In the genomic region with DNA sequence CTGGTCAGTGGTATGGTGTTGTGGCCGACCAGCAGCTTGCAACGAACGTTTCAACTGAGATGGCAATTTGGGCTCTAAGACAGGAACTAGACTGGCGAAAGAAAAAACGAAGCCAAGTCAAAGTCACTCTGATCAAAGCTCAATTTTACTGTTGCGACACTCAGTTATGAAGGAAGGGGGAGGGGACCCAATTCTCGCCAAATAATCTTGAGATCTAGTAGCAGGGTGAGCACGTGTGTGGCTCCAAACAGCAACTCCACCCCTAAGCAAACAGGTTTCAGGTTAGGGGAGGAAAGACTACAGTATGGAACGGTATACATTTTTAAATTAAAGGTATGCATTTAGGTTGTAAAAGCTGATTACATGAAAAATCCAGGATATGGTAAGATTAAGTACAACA, we compare ENCODE assay signal across 25 mouse cellular contexts. TPM values are rescaled to one million over a fixed set of nuclear protein-coding genes. Genes with fewer than 3 reads are reported as not detected.
DNase-seq lines count a peak whose midpoint lies in the region; ATAC-seq lines count a peak whose summit lies in the region.
"Had no signal": no experiment of that assay in that cellular context is flagged by ENCODE, and none has a peak within 500 bp of the region (broad histone marks: within the 10 kb centered on the region; RNA-seq: fewer than 3 reads in every experiment).

No protein-coding gene starts in this region.

- peak; percentile 13; the same call in 1 of the 2 replicates for ATAC-seq in liver, embryonic 15.5 days (ENCODE audit: insufficient read depth)
- ATAC-seq: forebrain, postnatal 0 days had no signal

- no peaks in the 10 kb centered on the region for H3K9me3 ChIP-seq in liver, embryonic 15.5 days (replicated peaks)
- H3K9me3 ChIP-seq: limb, embryonic 15.5 days; midbrain, embryonic 10.5 days had no signal

- no peak overlapping the region for H3K9ac ChIP-seq in liver, embryonic 15.5 days
- H3K9ac ChIP-seq: forebrain, postnatal 0 days; limb, embryonic 15.5 days had no signal

- H3K4me3 ChIP-seq in liver, embryonic 15.5 days (replicated peaks): no peak overlapping the region; the same call in 1 of the 2 replicates
- H3K4me3 ChIP-seq: limb, embryonic 15.5 days; midbrain, embryonic 10.5 days had no signal

- H3K4me1 ChIP-seq in liver, embryonic 15.5 days (replicated peaks): peaks cover 58% of the 10 kb centered on the region
- H3K4me1 ChIP-seq: limb, embryonic 15.5 days; midbrain, embryonic 10.5 days had no signal

- peak overlapping the region; percentile 4; the same call in 1 of the 2 replicates for H3K4me2 ChIP-seq in liver, embryonic 15.5 days
- H3K4me2 ChIP-seq: limb, embryonic 15.5 days had no signal

- H3K27me3 ChIP-seq in liver, embryonic 15.5 days: no peaks in the 10 kb centered on the region
- H3K27me3 ChIP-seq: limb, embryonic 15.5 days had no signal

- DNase-seq in 416B (ENCODE audit: low read depth): peak; percentile 30
- DNase-seq in adipocyte (ENCODE audit: low spot score): peak; percentile 29
- DNase-seq in lung, postnatal 10 days: peak; percentile 12
- DNase-seq in embryo, embryonic 9.5 days (ENCODE audit: extremely low spot score): no peak
- no peak for DNase-seq in layer of hippocampus, postnatal 14 days (ENCODE audit: low spot score in 2 of 2)
- no peak for DNase-seq in retina, postnatal 1 day
- DNase-seq: cerebellum, adult 11 months; cerebellum, postnatal 25 days; forebrain, postnatal 0 days; gastrocnemius, postnatal 25 days; kidney, postnatal 14 days; thymus, adult 2 months had no signal

- 32% methylated on average over 9 of the region's 9 CpGs for WGBS in liver, embryonic 15.5 days (ENCODE audit: insufficient replicate concordance)

- H3K36me3 ChIP-seq in liver, embryonic 15.5 days (replicated peaks): peaks cover 64% of the 10 kb centered on the region
- H3K36me3 ChIP-seq: limb, embryonic 15.5 days; midbrain, embryonic 10.5 days had no signal

- H3K27ac ChIP-seq in liver, embryonic 15.5 days (replicated peaks): no peak overlapping the region
- H3K27ac ChIP-seq: limb, embryonic 15.5 days; midbrain, embryonic 10.5 days had no signal

RNA-seq across cellular contexts. Expression of gene Rhag, which starts 10.6 kb away (rescaled TPM):
- 220 and 226 TPM in 2 replicates for polyA plus RNA-seq in liver, embryonic 15.5 days (2015; fragmentation: Nextera tagmentation; extraction: Ambion mirVana)
- total RNA-seq in layer of hippocampus, postnatal 14 days (2021): not detected
- total RNA-seq: adrenal gland, adult 18-20 months; ES-E14; forebrain, postnatal 0 days; gastrocnemius, postnatal 25 days; layer of hippocampus, postnatal 10 days; left cerebral cortex, postnatal 25 days had no signal
- polyA plus RNA-seq: forebrain, postnatal 0 days; thymus, adult 2 months had no signal

RNA-seq across cellular contexts. Expression of gene Crisp2, which starts 14.7 kb away (rescaled TPM):
- 0.12 and 0.26 TPM in 2 replicates for polyA plus RNA-seq in liver, embryonic 15.5 days (2015; fragmentation: Nextera tagmentation; extraction: Ambion mirVana)
- total RNA-seq in layer of hippocampus, postnatal 14 days (2021): not detected
- total RNA-seq: adrenal gland, adult 18-20 months; ES-E14; forebrain, postnatal 0 days; gastrocnemius, postnatal 25 days; layer of hippocampus, postnatal 10 days; left cerebral cortex, postnatal 25 days had no signal
- polyA plus RNA-seq: brain, embryonic 14.5 days; embryonic facial prominence, embryonic 11.5 days; forebrain, postnatal 0 days; heart, postnatal 0 days; hindbrain, embryonic 11.5 days; intestine, embryonic 14.5 days; limb, embryonic 15.5 days; midbrain, embryonic 10.5 days; neural tube, embryonic 11.5 days had no signal

RNA-seq across cellular contexts. Expression of gene 9130008F23Rik, which starts 58.9 kb away (rescaled TPM):
- 0.20 TPM in 2 replicates for polyA plus RNA-seq in liver, embryonic 15.5 days (2015; fragmentation: Nextera tagmentation; extraction: Ambion mirVana)
- under 1 TPM in 1 of 2 experiments, not detected in 1; 0.28 TPM for total RNA-seq in layer of hippocampus, postnatal 14 days (2021)
- total RNA-seq: left cerebral cortex, postnatal 25 days had no signal

Comparison
In these comparisons a context has a peak if more than half of its experiments do, and no peak if none do; other contexts are left out.
1. DNase-seq: peak in 416B (single experiment), adipocyte (single experiment) and lung, postnatal 10 days (single experiment); none in embryo, embryonic 9.5 days (single experiment), layer of hippocampus, postnatal 14 days (0 of 2) and retina, postnatal 1 day (single experiment).